28 mouse cellular contexts compared by ENCODE assay signal in genomic region chr14:117421170-117421569, GRCm38 (mm10).
"Had no signal": no experiment of that assay in that cellular context is flagged by ENCODE, and none has a peak within 500 bp of the region (broad histone marks: within the 10 kb centered on the region; RNA-seq: fewer than 3 reads in every experiment).

No protein-coding gene starts in this region.

- H3K4me1 ChIP-seq: embryonic facial prominence, embryonic 15.5 days had no signal

- H3K4me2 ChIP-seq: embryonic facial prominence, embryonic 12.5 days; embryonic facial prominence, embryonic 13.5 days; embryonic facial prominence, embryonic 15.5 days; forebrain, embryonic 12.5 days; forebrain, embryonic 13.5 days; forebrain, embryonic 15.5 days had no signal

- H3K4me3 ChIP-seq: embryonic facial prominence, embryonic 10.5 days; embryonic facial prominence, embryonic 12.5 days; embryonic facial prominence, embryonic 13.5 days; embryonic facial prominence, embryonic 15.5 days; erythroblast, embryonic 14.5 days; forebrain, embryonic 10.5 days; forebrain, embryonic 12.5 days; forebrain, embryonic 13.5 days; forebrain, embryonic 15.5 days; gastrocnemius, adult 2 months had no signal

- H3K27ac ChIP-seq: embryonic facial prominence, embryonic 10.5 days; embryonic facial prominence, embryonic 12.5 days; embryonic facial prominence, embryonic 13.5 days; embryonic facial prominence, embryonic 15.5 days; forebrain, embryonic 10.5 days; forebrain, embryonic 12.5 days; forebrain, embryonic 13.5 days; forebrain, embryonic 15.5 days; gastrocnemius, adult 2 months had no signal

- H3K36me3 ChIP-seq: embryonic facial prominence, embryonic 10.5 days; embryonic facial prominence, embryonic 12.5 days; embryonic facial prominence, embryonic 13.5 days; embryonic facial prominence, embryonic 15.5 days; forebrain, embryonic 10.5 days; forebrain, embryonic 12.5 days; forebrain, embryonic 15.5 days had no signal

- H3K9ac ChIP-seq: embryonic facial prominence, embryonic 12.5 days; embryonic facial prominence, embryonic 13.5 days; embryonic facial prominence, embryonic 15.5 days; forebrain, embryonic 12.5 days; forebrain, embryonic 13.5 days; forebrain, embryonic 15.5 days; forebrain, postnatal 0 days had no signal

- H3K9me3 ChIP-seq: embryonic facial prominence, embryonic 10.5 days; embryonic facial prominence, embryonic 12.5 days; embryonic facial prominence, embryonic 15.5 days; forebrain, embryonic 10.5 days; forebrain, embryonic 13.5 days; forebrain, embryonic 15.5 days had no signal

- ATAC-seq: forebrain, embryonic 13.5 days; forebrain, embryonic 14.5 days; forebrain, embryonic 15.5 days; forebrain, embryonic 16.5 days; forebrain, postnatal 0 days had no signal

- H3K27me3 ChIP-seq: embryonic facial prominence, embryonic 12.5 days; embryonic facial prominence, embryonic 13.5 days; embryonic facial prominence, embryonic 15.5 days; forebrain, embryonic 12.5 days; forebrain, embryonic 13.5 days; forebrain, embryonic 15.5 days had no signal

- DNase-seq: cerebellum, adult 2 months; cerebellum, adult 8-10 months; cerebellum, adult 9-10 months; cerebellum, adult 9-11 months; cerebellum, postnatal 10 days; cerebellum, postnatal 14 days; cerebellum, postnatal 25 days; cerebellum, postnatal 36 days; embryo, embryonic 11 days; forebrain, postnatal 0 days; gastrocnemius, adult 2 months; gastrocnemius, postnatal 10 days; gastrocnemius, postnatal 14 days; gastrocnemius, postnatal 25 days; gastrocnemius, postnatal 36 days; heart, adult 11 months; heart, adult 18-20 months had no signal
